Mouse (Mus musculus): ENCODE results near the gene Ankrd55. TPM values are rescaled to one million over a fixed set of nuclear protein-coding genes. Genes with fewer than 3 reads are reported as not detected.

The Ankrd55 gene
- polyA plus RNA-seq (2014; fragmentation: Nextera tagmentation; extraction: Ambion mirVana), result 1.9 and 2.3 TPM in 2 replicates

- no peaks in the 10 kb centered on the region for H3K27me3 ChIP-seq (ENCODE audit: control insufficient read depth, insufficient read depth, low read length)
- H3K4me3 ChIP-seq (ENCODE audit: low read depth, low read length), result no peak within 1 kb of the TSS
- peaks cover 7% of the 10 kb centered on the region; the same call in 1 of the 2 replicates for H3K4me1 ChIP-seq (ENCODE audit: control insufficient read depth, insufficient read depth, low read length)
- H3K36me3 ChIP-seq (ENCODE audit: control insufficient read depth, insufficient read depth, low read length), result no peaks in the 10 kb centered on the region
- no peak within 1 kb of the TSS for H3K9ac ChIP-seq (ENCODE audit: low read length)
- H3K4me2 ChIP-seq, result peak within 1 kb of the TSS; percentile 23; the same call in 1 of the 2 replicates
- H3K9me3 ChIP-seq (ENCODE audit: control insufficient read depth, low read length), result no peaks in the 10 kb centered on the region
- peak; percentile 90 for DNase-seq (ENCODE audit: low spot score, missing footprints)
- WGBS, result 43% methylated on average over 22 of the region's 22 CpGs
- peak within 1 kb of the TSS; percentile 48; the same call in 1 of the 2 replicates for H3K27ac ChIP-seq (ENCODE audit: low read depth, low read length)
- peak; percentile 95 for ATAC-seq (ENCODE audit: low FRiP score)
Measured at GRCm38 (mm10) chr13:112288225-112289178, at the start of gene Ankrd55. Ankrd55 (plus strand) TSS chr13:112288451.

- DNase-seq (ENCODE audit: low spot score, missing footprints), result no peak
- Histone ChIP-seq H3K27ac (ENCODE audit: low read depth, low read length) (no peak overlapping the region), H3K27me3 (ENCODE audit: control insufficient read depth, insufficient read depth, low read length) (peaks cover 38% of the 10 kb centered on the region), H3K9ac (ENCODE audit: low read length) (no peak overlapping the region), H3K36me3 (ENCODE audit: control insufficient read depth, insufficient read depth, low read length) (no peaks in the 10 kb centered on the region), H3K9me3 (ENCODE audit: control insufficient read depth, low read length) (no peaks in the 10 kb centered on the region; the same call in 1 of the 2 replicates), H3K4me1 (ENCODE audit: control insufficient read depth, insufficient read depth, low read length) (peaks cover 14% of the 10 kb centered on the region), H3K4me2 (no peak overlapping the region), H3K4me3 (ENCODE audit: low read depth, low read length) (no peak overlapping the region)
- 92% methylated on average over 2 of the region's 2 CpGs for WGBS
- no peak for ATAC-seq (ENCODE audit: low FRiP score)
Measured at GRCm38 (mm10) chr13:112239239-112239638, 49.0 kb upstream of the Ankrd55 start.

DNA sequence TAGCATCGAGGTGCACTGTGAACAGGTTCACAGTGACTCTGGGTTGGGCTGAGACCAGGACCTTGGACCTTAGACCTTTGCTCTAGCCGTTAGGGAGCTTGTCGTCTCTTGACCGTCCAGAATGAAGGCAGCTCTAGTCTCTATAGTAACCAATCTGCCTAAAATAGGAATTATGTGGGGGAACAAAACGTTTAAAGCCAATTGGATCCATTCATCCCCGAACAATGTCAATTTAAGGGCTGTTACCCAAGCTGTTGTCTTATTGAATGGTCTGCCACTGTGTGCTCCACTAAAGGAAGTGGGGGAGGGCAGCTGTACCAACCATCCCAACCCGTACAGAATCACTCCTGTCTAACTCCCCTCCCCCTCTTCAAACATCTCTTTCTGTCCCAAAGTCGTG lies 46.8 kb upstream of the Ankrd55 start:
- peaks cover 14% of the 10 kb centered on the region for H3K4me1 ChIP-seq (ENCODE audit: control insufficient read depth, insufficient read depth, low read length)
- peaks cover 36% of the 10 kb centered on the region for H3K27me3 ChIP-seq (ENCODE audit: control insufficient read depth, insufficient read depth, low read length)
- DNase-seq (ENCODE audit: low spot score, missing footprints) (peak; percentile 86), ATAC-seq (ENCODE audit: low FRiP score) (peak; percentile 85)
- H3K9me3 ChIP-seq (ENCODE audit: control insufficient read depth, low read length), result no peaks in the 10 kb centered on the region; the same call in 1 of the 2 replicates
- no peak overlapping the region for H3K27ac ChIP-seq (ENCODE audit: low read depth, low read length)
- H3K4me3 ChIP-seq (ENCODE audit: low read depth, low read length), result no peak overlapping the region
- peak overlapping the region; percentile 19; the same call in 1 of the 2 replicates for H3K4me2 ChIP-seq
- no peak overlapping the region for H3K9ac ChIP-seq (ENCODE audit: low read length)
- no peaks in the 10 kb centered on the region for H3K36me3 ChIP-seq (ENCODE audit: control insufficient read depth, insufficient read depth, low read length)
- 13% methylated on average over 8 of the region's 8 CpGs for WGBS

GRCm38 (mm10) chr13:112245131-112245530 lies 43.1 kb upstream of the Ankrd55 start:
- Histone ChIP-seq H3K27ac (ENCODE audit: low read depth, low read length) (no peak overlapping the region), H3K4me2 (no peak overlapping the region), H3K4me1 (ENCODE audit: control insufficient read depth, insufficient read depth, low read length) (peaks cover 8% of the 10 kb centered on the region; the same call in 1 of the 2 replicates), H3K4me3 (ENCODE audit: low read depth, low read length) (no peak overlapping the region), H3K36me3 (ENCODE audit: control insufficient read depth, insufficient read depth, low read length) (no peaks in the 10 kb centered on the region), H3K9me3 (ENCODE audit: control insufficient read depth, low read length) (peaks cover 8% of the 10 kb centered on the region; the same call in 1 of the 2 replicates), H3K9ac (ENCODE audit: low read length) (no peak overlapping the region), H3K27me3 (ENCODE audit: control insufficient read depth, insufficient read depth, low read length) (peaks cover 12% of the 10 kb centered on the region)
- 80% methylated on average over 5 of the region's 5 CpGs for WGBS
- DNase-seq (ENCODE audit: low spot score, missing footprints) (no peak), ATAC-seq (ENCODE audit: low FRiP score) (no peak)

- Histone ChIP-seq H3K36me3 (ENCODE audit: control insufficient read depth, insufficient read depth, low read length) (no peaks in the 10 kb centered on the region), H3K27ac (ENCODE audit: low read depth, low read length) (no peak overlapping the region), H3K9ac (ENCODE audit: low read length) (no peak overlapping the region), H3K4me2 (no peak overlapping the region), H3K4me3 (ENCODE audit: low read depth, low read length) (no peak overlapping the region), H3K9me3 (ENCODE audit: control insufficient read depth, low read length) (peaks cover 8% of the 10 kb centered on the region; the same call in 1 of the 2 replicates), H3K4me1 (ENCODE audit: control insufficient read depth, insufficient read depth, low read length) (0 out of 2 replicates have a peak, but pooled peaks cover 4% of the 10 kb centered on the region), H3K27me3 (ENCODE audit: control insufficient read depth, insufficient read depth, low read length) (no peaks in the 10 kb centered on the region)
- DNase-seq (ENCODE audit: low spot score, missing footprints) (no peak), ATAC-seq (ENCODE audit: low FRiP score) (no peak)
- WGBS, result 79% methylated on average over 2 of the region's 2 CpGs
Measured at GRCm38 (mm10) chr13:112251433-112251832, 36.8 kb upstream of the Ankrd55 start.

- DNase-seq (ENCODE audit: low spot score, missing footprints), result no peak
Measured at GRCm38 (mm10) chr13:112252012-112252411, 36.2 kb upstream of the Ankrd55 start.

GRCm38 (mm10) chr13:112252991-112253620 lies 35.1 kb upstream of the Ankrd55 start:
- no peaks in the 10 kb centered on the region for H3K27me3 ChIP-seq (ENCODE audit: control insufficient read depth, insufficient read depth, low read length)
- DNase-seq (ENCODE audit: low spot score, missing footprints), result no peak
- no peak overlapping the region for H3K27ac ChIP-seq (ENCODE audit: low read depth, low read length)
- H3K36me3 ChIP-seq (ENCODE audit: control insufficient read depth, insufficient read depth, low read length), result no peaks in the 10 kb centered on the region
- H3K4me2 ChIP-seq, result no peak overlapping the region
- no peak for ATAC-seq (ENCODE audit: low FRiP score)
- H3K9me3 ChIP-seq (ENCODE audit: control insufficient read depth, low read length), result peaks cover 8% of the 10 kb centered on the region; the same call in 1 of the 2 replicates
- 49% methylated on average over 13 of the region's 13 CpGs for WGBS
- H3K4me3 ChIP-seq (ENCODE audit: low read depth, low read length), result no peak overlapping the region
- 0 out of 2 replicates have a peak, but pooled peaks cover 4% of the 10 kb centered on the region for H3K4me1 ChIP-seq (ENCODE audit: control insufficient read depth, insufficient read depth, low read length)
- no peak overlapping the region for H3K9ac ChIP-seq (ENCODE audit: low read length)

More at GRCm38 (mm10) chr13:112252012-112252411, 36.2 kb upstream of the Ankrd55 start:
- Histone ChIP-seq H3K4me2 (no peak overlapping the region), H3K4me3 (ENCODE audit: low read depth, low read length) (no peak overlapping the region), H3K4me1 (ENCODE audit: control insufficient read depth, insufficient read depth, low read length) (0 out of 2 replicates have a peak, but pooled peaks cover 4% of the 10 kb centered on the region), H3K36me3 (ENCODE audit: control insufficient read depth, insufficient read depth, low read length) (no peaks in the 10 kb centered on the region), H3K9ac (ENCODE audit: low read length) (no peak overlapping the region), H3K27ac (ENCODE audit: low read depth, low read length) (no peak overlapping the region), H3K27me3 (ENCODE audit: control insufficient read depth, insufficient read depth, low read length) (no peaks in the 10 kb centered on the region), H3K9me3 (ENCODE audit: control insufficient read depth, low read length) (peaks cover 8% of the 10 kb centered on the region; the same call in 1 of the 2 replicates)
- no peak for ATAC-seq (ENCODE audit: low FRiP score)
- 87% methylated on average over 3 of the region's 3 CpGs for WGBS

DNA sequence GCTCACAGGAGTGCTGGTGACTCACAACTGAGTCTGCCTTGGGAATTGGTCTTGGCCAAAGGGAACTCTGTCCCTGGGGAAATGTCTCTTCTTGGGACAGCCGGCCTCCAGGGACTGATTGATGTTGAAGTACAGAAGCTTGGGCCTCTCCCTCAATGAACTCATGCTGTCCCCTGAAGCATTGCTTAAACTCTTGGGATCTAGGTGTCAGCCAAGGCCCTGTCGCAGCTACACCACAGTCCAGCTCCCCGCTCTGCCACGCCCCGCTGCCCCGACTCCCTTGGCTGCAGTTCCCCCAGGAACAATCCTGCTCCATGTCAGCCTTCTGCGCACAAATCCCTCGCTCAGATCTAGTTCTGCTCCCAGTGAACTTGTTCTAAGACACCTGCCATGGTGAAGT lies 34.1 kb upstream of the Ankrd55 start:
- Histone ChIP-seq H3K27ac (ENCODE audit: low read depth, low read length) (no peak overlapping the region), H3K4me1 (ENCODE audit: control insufficient read depth, insufficient read depth, low read length) (0 out of 2 replicates have a peak, but pooled peaks cover 4% of the 10 kb centered on the region), H3K4me2 (no peak overlapping the region), H3K27me3 (ENCODE audit: control insufficient read depth, insufficient read depth, low read length) (no peaks in the 10 kb centered on the region), H3K9me3 (ENCODE audit: control insufficient read depth, low read length) (peaks cover 6% of the 10 kb centered on the region; the same call in 1 of the 2 replicates), H3K4me3 (ENCODE audit: low read depth, low read length) (no peak overlapping the region), H3K36me3 (ENCODE audit: control insufficient read depth, insufficient read depth, low read length) (no peaks in the 10 kb centered on the region), H3K9ac (ENCODE audit: low read length) (no peak overlapping the region)
- ATAC-seq (ENCODE audit: low FRiP score) (no peak), DNase-seq (ENCODE audit: low spot score, missing footprints) (no peak)
- 83% methylated on average over 8 of the region's 8 CpGs for WGBS
